Mouse (Mus musculus): ENCODE measurements around the gene Cyp4f14. TPM values are rescaled to one million over a fixed set of nuclear protein-coding genes. Genes with fewer than 3 reads are reported as not detected.

Cyp4f14 gene
- 8.7 and 9.4 TPM in 2 replicates for polyA plus RNA-seq (2021; fragmentation: Nextera tagmentation)
- long read RNA-seq, experiment 1, transcript Cyp4f14-201 (12 exons, 2,221 nt) = major isoform, 12 of 52 reads
- long read RNA-seq, experiment 1, partial matches to known transcripts = 2 of 52 reads
- long read RNA-seq, experiment 1, other reads (novel, unspliced or antisense) = 32 of 52 reads
- long read RNA-seq, experiment 2, partial matches to known transcripts = 3 of 11 reads
- long read RNA-seq, experiment 2, other reads (novel, unspliced or antisense) = 5 of 11 reads

DNA sequence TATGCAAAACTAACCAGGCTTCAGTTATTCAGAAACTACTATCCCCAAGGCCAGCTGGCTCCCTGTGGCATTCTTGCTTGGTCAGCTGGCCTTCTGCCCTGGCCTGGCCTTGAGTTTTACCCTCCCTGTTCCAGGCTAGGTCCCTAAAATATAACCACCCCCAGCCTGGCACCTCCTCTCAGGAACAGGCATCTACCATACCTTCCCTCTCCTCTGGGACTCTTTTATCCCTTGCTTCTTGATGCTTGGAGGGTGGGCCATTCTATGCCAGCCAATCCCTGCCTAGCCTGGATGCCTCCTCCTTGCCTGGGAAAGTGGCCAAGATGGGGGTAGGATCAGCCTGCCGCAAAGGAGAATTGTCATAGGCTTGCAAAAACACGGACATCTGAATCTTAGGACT, at the start of gene Cyp4f14:
Cyp4f14 (minus strand) TSS at position 212 of the 400 bp plus-strand sequence.

DNA sequence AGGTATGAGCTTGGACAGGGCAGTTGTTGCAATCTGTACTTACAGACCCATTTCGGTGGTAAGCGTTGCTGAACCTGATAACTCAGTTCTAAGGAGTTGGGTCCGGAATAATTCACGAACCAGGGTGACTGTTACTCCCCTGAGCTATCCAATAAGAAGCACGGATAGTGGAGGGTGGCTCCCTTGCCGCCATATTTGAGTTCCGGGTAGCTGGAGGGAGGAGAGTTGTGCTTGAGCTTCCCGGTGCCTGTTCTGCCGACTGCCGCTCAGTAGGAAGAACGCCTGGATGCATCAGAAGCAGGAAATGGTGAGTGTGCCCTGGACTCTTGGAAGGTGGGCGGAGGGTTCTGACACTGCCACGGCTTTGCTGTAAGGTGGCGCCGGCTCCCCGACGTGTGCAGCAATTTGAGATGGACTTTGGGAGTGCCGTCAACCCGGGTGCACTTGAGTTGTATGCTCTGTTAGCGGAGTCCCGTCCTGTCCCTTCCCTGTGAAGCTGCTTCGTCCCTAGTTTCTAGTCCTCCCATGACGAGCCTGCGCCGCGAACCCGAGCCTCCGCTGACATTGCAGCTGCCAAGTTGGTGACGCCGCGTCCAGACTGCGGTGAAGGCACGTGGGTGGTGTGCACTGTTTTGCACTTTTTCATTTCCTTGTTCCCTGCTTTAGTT, 48.6 kb upstream of the Cyp4f14 start, which contains the start of gene Zfp472:
Zfp472 (plus strand) TSS at position 192 of the 668 bp plus-strand sequence.

DNA sequence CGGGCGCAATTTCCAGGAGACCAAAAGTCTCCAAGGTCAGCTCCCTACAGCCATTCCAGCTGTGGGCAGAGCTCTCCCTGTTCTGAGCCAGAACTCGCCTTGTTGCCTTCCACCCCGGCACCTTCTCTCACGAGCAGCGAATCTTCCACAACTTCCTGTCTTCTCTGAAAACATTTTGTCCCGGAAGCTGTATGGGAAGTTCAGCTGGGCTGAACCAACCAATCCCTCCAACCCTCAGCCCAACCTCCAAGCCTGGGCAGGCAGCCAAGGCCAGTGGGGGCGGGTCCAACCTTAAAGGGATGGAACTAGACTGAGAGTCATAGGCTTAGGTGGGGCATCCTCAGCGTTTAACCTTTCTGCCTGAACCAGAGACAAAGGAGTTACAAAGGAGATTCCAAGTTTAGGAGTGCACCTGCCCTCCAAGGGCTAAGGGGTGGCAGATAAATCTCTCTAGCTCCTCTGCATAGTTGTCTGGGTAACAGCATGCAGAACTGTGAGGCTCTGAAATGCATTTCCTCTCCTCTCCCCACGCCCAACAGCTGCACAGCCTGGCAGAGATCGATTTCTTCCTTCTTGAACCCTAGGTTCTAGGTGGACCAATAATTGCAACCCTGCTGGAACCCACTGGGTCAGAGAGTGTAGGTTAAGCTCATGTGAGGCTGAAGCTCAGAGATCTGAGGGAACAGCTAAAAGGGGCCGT, 30.2 kb upstream of the Cyp4f14 start, which contains the start of gene Cyp4f13:
Cyp4f13 (minus strand) TSS at position 188 of the 700 bp plus-strand sequence.

DNA sequence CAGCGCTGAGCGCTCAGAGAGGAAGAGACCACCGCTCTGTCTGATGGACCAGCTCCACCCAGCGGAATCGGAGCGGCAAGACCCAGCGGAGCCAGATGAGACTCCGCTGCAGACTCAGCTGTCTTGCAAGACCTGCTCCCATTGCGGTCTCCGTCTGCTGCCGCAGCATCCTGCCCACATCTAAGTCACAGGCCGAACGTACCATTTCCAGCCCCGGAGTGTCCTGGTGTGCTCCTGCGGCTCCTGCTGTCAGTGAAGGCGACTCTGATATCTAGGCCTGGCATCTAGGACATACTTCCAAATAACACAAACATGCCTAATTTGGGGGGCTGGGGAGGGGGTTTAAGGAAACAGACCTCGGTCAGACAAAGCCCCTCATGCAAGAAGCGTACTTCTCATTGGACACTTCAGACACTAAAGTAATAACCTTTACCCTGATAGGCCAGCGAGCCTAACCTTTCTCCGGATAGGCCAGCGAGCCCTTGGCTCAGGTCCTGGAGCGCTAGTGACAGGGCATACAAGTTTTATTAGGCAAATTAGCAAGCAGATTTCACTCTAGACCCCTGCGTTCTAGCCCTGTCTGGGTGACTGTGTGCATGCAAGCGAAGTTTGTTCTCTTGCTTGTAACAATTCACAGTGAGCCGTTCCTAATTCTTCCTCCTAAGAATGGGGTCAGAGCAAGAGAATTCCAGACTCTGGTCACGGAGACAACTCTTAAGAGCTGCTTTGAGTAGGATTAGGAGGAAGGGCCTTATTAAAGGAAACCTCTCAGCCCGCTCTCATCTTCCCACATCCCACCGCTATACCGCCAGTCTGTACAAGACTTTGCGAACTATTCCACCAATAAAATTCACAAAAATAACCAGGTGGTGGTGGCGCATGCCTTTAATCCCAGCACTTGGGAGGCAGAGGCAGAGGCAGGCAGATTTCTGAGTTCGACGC, 25.6 kb downstream of the Cyp4f14 start, which contains the start of gene Zfp870:
Zfp870 (minus strand) TSS at position 404 of the 942 bp plus-strand sequence.

Other genes with a start within 250 kb of the Cyp4f14 start
- 13.9 and 19.8 TPM in 2 replicates for gene Cyp4f15, start 231.7 kb downstream of the Cyp4f14 start, polyA plus RNA-seq (2021; fragmentation: Nextera tagmentation)
- 7.2 and 10.7 TPM in 2 replicates for gene Zfp871, start 129.1 kb downstream of the Cyp4f14 start, polyA plus RNA-seq (2021; fragmentation: Nextera tagmentation)
- 3.8 TPM in 2 replicates for gene Zfp811, start 107.4 kb downstream of the Cyp4f14 start, polyA plus RNA-seq (2021; fragmentation: Nextera tagmentation)
- 9.2 and 9.3 TPM in 2 replicates for gene Zfp799, start 87.1 kb downstream of the Cyp4f14 start, polyA plus RNA-seq (2021; fragmentation: Nextera tagmentation)
- 3.2 and 4.0 TPM in 2 replicates for gene Zfp870, start 25.7 kb downstream of the Cyp4f14 start, polyA plus RNA-seq (2021; fragmentation: Nextera tagmentation)
- gene Cyp4f13, start 30.1 kb upstream of the Cyp4f14 start, polyA plus RNA-seq (2021; fragmentation: Nextera tagmentation) = 6.8 and 9.1 TPM in 2 replicates
- 3.0 and 3.5 TPM in 2 replicates for gene Zfp472, start 48.5 kb upstream of the Cyp4f14 start, polyA plus RNA-seq (2021; fragmentation: Nextera tagmentation)
- gene Zfp952, start 75.8 kb upstream of the Cyp4f14 start, polyA plus RNA-seq (2021; fragmentation: Nextera tagmentation) = 9.2 and 10.8 TPM in 2 replicates
- 8.8 and 12.4 TPM in 2 replicates for gene Zfp763, start 116.1 kb upstream of the Cyp4f14 start, polyA plus RNA-seq (2021; fragmentation: Nextera tagmentation)
- gene 4921501E09Rik, start 150.7 kb upstream of the Cyp4f14 start, polyA plus RNA-seq (2021; fragmentation: Nextera tagmentation) = not detected in 2 replicates
- gene Zfp563, start 172.0 kb upstream of the Cyp4f14 start, polyA plus RNA-seq (2021; fragmentation: Nextera tagmentation) = 7.3 and 10.6 TPM in 2 replicates
- gene Morc2b, start 222.3 kb upstream of the Cyp4f14 start, polyA plus RNA-seq (2021; fragmentation: Nextera tagmentation) = 1.2 and 1.3 TPM in 2 replicates